Mouse (Mus musculus) adipocyte (in vitro differentiated cells): Measurements from ENCODE around the gene Arl14.

Experiments used
- DNase-seq: peaks from one replicate; pipeline ENCODE4 v3.0.0-alpha.2; 2016; ENCODE audit warnings: low spot score

Arl14 gene

GRCm38 (mm10) chr3:69221806-69222501 is at the start of gene Arl14:
Gene Arl14 (plus strand): TSS chr3:69222419.
- DNase-seq: no peak

GRCm38 (mm10) chr3:69175229-69175628 is 47.0 kb upstream of the Arl14 start:
- no peak for DNase-seq

GRCm38 (mm10) chr3:69177168-69177797 is 44.9 kb upstream of the Arl14 start:
- no peak for DNase-seq

- no peak for DNase-seq
Observed at GRCm38 (mm10) chr3:69177914-69178313, 44.3 kb upstream of the Arl14 start.

- DNase-seq: no peak
Observed at GRCm38 (mm10) chr3:69178365-69179004, 43.7 kb upstream of the Arl14 start.

GRCm38 (mm10) chr3:69181531-69181930 is 40.7 kb upstream of the Arl14 start:
- DNase-seq: no peak

GRCm38 (mm10) chr3:69182225-69182624 is 40.0 kb upstream of the Arl14 start:
- DNase-seq: no peak

- DNase-seq: no peak
Observed at GRCm38 (mm10) chr3:69185244-69185643, 37.0 kb upstream of the Arl14 start.

GRCm38 (mm10) chr3:69186031-69186430 is 36.2 kb upstream of the Arl14 start:
- DNase-seq: no peak

GRCm38 (mm10) chr3:69186643-69187042 is 35.6 kb upstream of the Arl14 start:
- DNase-seq: no peak

- DNase-seq: no peak
Observed at GRCm38 (mm10) chr3:69192995-69193394, 29.2 kb upstream of the Arl14 start.

GRCm38 (mm10) chr3:69194496-69194895 is 27.7 kb upstream of the Arl14 start:
- DNase-seq: no peak

- no peak for DNase-seq
Observed at GRCm38 (mm10) chr3:69195251-69195650, 27.0 kb upstream of the Arl14 start.

GRCm38 (mm10) chr3:69198098-69198497 is 24.1 kb upstream of the Arl14 start:
- no peak for DNase-seq

- peak; percentile 37 for DNase-seq
Observed at GRCm38 (mm10) chr3:69200251-69200650, 22.0 kb upstream of the Arl14 start.

GRCm38 (mm10) chr3:69201206-69201605 is 21.0 kb upstream of the Arl14 start:
- DNase-seq: no peak

- DNase-seq: no peak
Observed at GRCm38 (mm10) chr3:69202876-69203275, 19.3 kb upstream of the Arl14 start.

- DNase-seq: peak; percentile 40
Observed at GRCm38 (mm10) chr3:69205266-69206054, 16.8 kb upstream of the Arl14 start.

GRCm38 (mm10) chr3:69206193-69206893 is 15.9 kb upstream of the Arl14 start:
- no peak for DNase-seq

GRCm38 (mm10) chr3:69208441-69209309 is 13.5 kb upstream of the Arl14 start:
- DNase-seq: peak; percentile 35

- no peak for DNase-seq
Observed at GRCm38 (mm10) chr3:69212246-69212645, 10.0 kb upstream of the Arl14 start.
